Mouse (Mus musculus): ENCODE results near the gene Tubgcp2.

The Tubgcp2 gene

GRCm38 (mm10) chr7:140036281-140037170, at the start of gene Tubgcp2, which contains the start of gene Zfp511:
Tubgcp2 (minus strand) TSS chr7:140036669.
Zfp511 (plus strand) TSS chr7:140036391.
- 1% methylated on average over 69 of the region's 69 CpGs for WGBS

GRCm38 (mm10) chr7:140082242-140082678, 45.8 kb upstream of the Tubgcp2 start, which contains the start of gene Caly:
Caly (minus strand) TSS chr7:140082548.
- 2% methylated on average over 18 of the region's 18 CpGs for WGBS

GRCm38 (mm10) chr7:140081408-140082241, 45.2 kb upstream of the Tubgcp2 start:
- WGBS = 8% methylated on average over 20 of the region's 20 CpGs

- under 1% methylated on average over 24 of the region's 24 CpGs for WGBS
These were observed 44.2 kb upstream of the Tubgcp2 start for GRCm38 (mm10) chr7:140080503-140081156.

- 3% methylated on average over 5 of the region's 5 CpGs for WGBS
These were observed 42.2 kb upstream of the Tubgcp2 start for GRCm38 (mm10) chr7:140078711-140079110.

GRCm38 (mm10) chr7:140077698-140078097, 41.2 kb upstream of the Tubgcp2 start:
- 68% methylated on average over 6 of the region's 6 CpGs for WGBS

- WGBS = 52% methylated on average over 39 of the region's 39 CpGs
These were observed 33.7 kb upstream of the Tubgcp2 start for GRCm38 (mm10) chr7:140070042-140070711.

GRCm38 (mm10) chr7:140067397-140067796, 30.9 kb upstream of the Tubgcp2 start:
- WGBS = 71% methylated on average over 6 of the region's 6 CpGs

- WGBS = 19% methylated on average over 7 of the region's 7 CpGs
These were observed 26.6 kb upstream of the Tubgcp2 start for GRCm38 (mm10) chr7:140063092-140063491.

- 26% methylated on average over 11 of the region's 11 CpGs for WGBS
These were observed 25.8 kb upstream of the Tubgcp2 start for GRCm38 (mm10) chr7:140062307-140062706.

- 10% methylated on average over 6 of the region's 6 CpGs for WGBS
These were observed 25.3 kb upstream of the Tubgcp2 start for GRCm38 (mm10) chr7:140061832-140062130.

- WGBS = 8% methylated on average over 47 of the region's 47 CpGs
These were observed 24.7 kb upstream of the Tubgcp2 start for GRCm38 (mm10) chr7:140060936-140061831.

- WGBS = 82% methylated on average over 4 of the region's 4 CpGs
These were observed 23.1 kb upstream of the Tubgcp2 start for GRCm38 (mm10) chr7:140059601-140060000.

- WGBS = 52% methylated on average over 7 of the region's 7 CpGs
These were observed 22.1 kb upstream of the Tubgcp2 start for GRCm38 (mm10) chr7:140058528-140058927.

- WGBS = 7% methylated on average over 53 of the region's 53 CpGs
These were observed 21.2 kb upstream of the Tubgcp2 start for GRCm38 (mm10) chr7:140057413-140058407.

- 37% methylated on average over 4 of the region's 4 CpGs for WGBS
These were observed 17.7 kb upstream of the Tubgcp2 start for GRCm38 (mm10) chr7:140054124-140054523.

GRCm38 (mm10) chr7:140049115-140049689, 12.7 kb upstream of the Tubgcp2 start:
- 3% methylated on average over 34 of the region's 34 CpGs for WGBS

- WGBS = 1% methylated on average over 56 of the region's 56 CpGs
These were observed 12.1 kb upstream of the Tubgcp2 start, which contains the start of gene Msx3 for GRCm38 (mm10) chr7:140048361-140049114. Msx3 (minus strand) TSS chr7:140049089.
